8 mouse cellular contexts compared by ENCODE assay signal in genomic region chr5:139423026-139423865, GRCm38 (mm10). TPM values are rescaled to one million over a fixed set of nuclear protein-coding genes. Genes with fewer than 3 reads are reported as not detected.
DNase-seq lines count a peak whose midpoint lies in the region; ATAC-seq and TF ChIP-seq lines count a peak whose summit lies in the region.

Gper1 (plus strand) TSS chr5:139423151.

- peak within 1 kb of the TSS; percentile 27; the same call in 1 of the 2 replicates for H3K4me2 ChIP-seq in intestine, postnatal 0 days (replicated peaks; ENCODE audit: low read depth)
- H3K4me2 ChIP-seq in myocyte (ENCODE audit: low read depth): peak within 1 kb of the TSS; percentile 80

- ATAC-seq in intestine, postnatal 0 days: no peak

- peaks cover 10% of the 10 kb centered on the region for H3K36me3 ChIP-seq in forebrain, embryonic 10.5 days (replicated peaks)
- no peaks in the 10 kb centered on the region for H3K36me3 ChIP-seq in intestine, postnatal 0 days (ENCODE audit: control insufficient read depth, insufficient read depth)
- no peaks in the 10 kb centered on the region for H3K36me3 ChIP-seq in myocyte (ENCODE audit: control insufficient read depth, insufficient read depth)

- H3K4me3 ChIP-seq in forebrain, embryonic 10.5 days: no peak within 1 kb of the TSS
- no peak within 1 kb of the TSS for H3K4me3 ChIP-seq in intestine, postnatal 0 days (ENCODE audit: low read depth, low read length)
- peak within 1 kb of the TSS; percentile 29 for H3K4me3 ChIP-seq in myocyte

- peak within 1 kb of the TSS; percentile 4 for H3ac ChIP-seq in myocyte (ENCODE audit: control insufficient read depth, insufficient read length)

- H3K4me1 ChIP-seq in forebrain, embryonic 10.5 days: peaks cover 24% of the 10 kb centered on the region
- H3K4me1 ChIP-seq in intestine, postnatal 0 days (replicated peaks; ENCODE audit: control insufficient read depth, insufficient read depth, low read length): no peaks in the 10 kb centered on the region

- DNase-seq in kidney, adult 18-20 months: peak; percentile 24
- DNase-seq in kidney, adult 11 months: no peak
- DNase-seq in adrenal gland, postnatal 10 days: peak; percentile 76
- no peak for DNase-seq in forebrain, embryonic 10.5 days (ENCODE audit: extremely low spot score, low spot score)
- no peak for DNase-seq in spleen, postnatal 36 days (ENCODE audit: low spot score in 2 of 2)
- DNase-seq in c-Kit-positive CD71-positive TER-119-positive erythroid progenitor cells, embryonic 14.5 days (ENCODE audit: low spot score): no peak

- 66% methylated on average over 21 of the region's 21 CpGs for WGBS in forebrain, embryonic 10.5 days
- WGBS in intestine, postnatal 0 days: 51% methylated on average over 21 of the region's 21 CpGs

- no peaks in the 10 kb centered on the region for H3K27me3 ChIP-seq in forebrain, embryonic 10.5 days (ENCODE audit: poor library complexity, severe bottlenecking)
- H3K27me3 ChIP-seq in intestine, postnatal 0 days (replicated peaks; ENCODE audit: control insufficient read depth, insufficient read depth, low read length): no peaks in the 10 kb centered on the region
- H3K27me3 ChIP-seq in myocyte (ENCODE audit: control insufficient read depth, insufficient read depth, insufficient read length): no peaks in the 10 kb centered on the region

- TF ChIP-seq POLR2A in myocyte (IDR thresholded peaks at IDR 0.05; ENCODE audit: insufficient read length, low read depth): peak; percentile 70

- no peaks in the 10 kb centered on the region for H3K79me2 ChIP-seq in myocyte (ENCODE audit: control insufficient read depth, insufficient read depth)

- no peaks in the 10 kb centered on the region for H3K9me3 ChIP-seq in forebrain, embryonic 10.5 days
- H3K9me3 ChIP-seq in intestine, postnatal 0 days (ENCODE audit: control insufficient read depth): no peaks in the 10 kb centered on the region

- no peak within 1 kb of the TSS for H3K9ac ChIP-seq in intestine, postnatal 0 days (ENCODE audit: low read depth, low read length)

- H3K27ac ChIP-seq in forebrain, embryonic 10.5 days: peak within 1 kb of the TSS; percentile 53; the same call in 1 of the 2 replicates
- no peak within 1 kb of the TSS for H3K27ac ChIP-seq in intestine, postnatal 0 days (ENCODE audit: low read depth, low read length)

- no peak for TF ChIP-seq CTCF in intestine, postnatal 0 days (IDR thresholded peaks at IDR 0.05; ENCODE audit: low read depth)

TF ChIP-seq in myocyte, 11 proteins besides CTCF, POLR2A, EP300 and RAD21:
- TF ChIP-seq MAX (IDR thresholded peaks at IDR 0.05; ENCODE audit: low read depth) (no peak), POLR2AphosphoS2 (IDR thresholded peaks at IDR 0.05; ENCODE audit: insufficient read length, low read depth) (peak; percentile 30), MYOG (IDR thresholded peaks at IDR 0.05; ENCODE audit: control insufficient read depth in 1 of 3, insufficient read depth in 1 of 3, insufficient read length in 2 of 3, low read depth in 2 of 3) (peak in 1 of 3 experiments; percentile 16), SRF (IDR thresholded peaks at IDR 0.05; ENCODE audit: control insufficient read depth, insufficient read length, low read depth) (no peak), TCF12 (IDR thresholded peaks at IDR 0.05; ENCODE audit: insufficient read depth, poor library complexity, severe bottlenecking) (no peak), REST (IDR thresholded peaks at IDR 0.05; ENCODE audit: insufficient read depth, insufficient read length) (no peak)
TF ChIP-seq in myocyte: peak in this region for 2.

RNA-seq across cellular contexts. Expression of gene Gper1, which starts in this region (rescaled TPM):
- total RNA-seq in adrenal gland, postnatal 10 days (2021): 1 to 10 TPM; 4.1 to 5.6 TPM
- 0.44 and 0.50 TPM in 2 replicates for polyA plus RNA-seq in forebrain, embryonic 10.5 days (2016; fragmentation: Nextera tagmentation; extraction: Ambion mirVana)
- polyA plus RNA-seq in intestine, postnatal 0 days (2015; fragmentation: Nextera tagmentation; extraction: Ambion mirVana): 1.1 and 1.3 TPM in 2 replicates
- polyA plus RNA-seq in myocyte (2012; fragmentation: generic; extraction: Trizol): 9.2 TPM

Comparison
In these comparisons a context has a peak if more than half of its experiments do, and no peak if none do; other contexts are left out.
1. DNase-seq: peak in kidney, adult 18-20 months (single experiment) and adrenal gland, postnatal 10 days (single experiment); none in kidney, adult 11 months (single experiment), forebrain, embryonic 10.5 days (single experiment), spleen, postnatal 36 days (0 of 2) and c-Kit-positive CD71-positive TER-119-positive erythroid progenitor cells, embryonic 14.5 days (single experiment).